ENCODE assay signal across 25 mouse cellular contexts in genomic region chr2:167692831-167693230, GRCm38 (mm10). TPM values are rescaled to one million over a fixed set of nuclear protein-coding genes. Genes with fewer than 3 reads are reported as not detected.
DNase-seq lines count a peak whose midpoint lies in the region; ATAC-seq and TF ChIP-seq lines count a peak whose summit lies in the region.
"Had no signal": no experiment of that assay in that cellular context is flagged by ENCODE, and none has a peak within 500 bp of the region (broad histone marks: within the 10 kb centered on the region; RNA-seq: fewer than 3 reads in every experiment).

No protein-coding gene starts in this region.

- TF ChIP-seq CTCF in liver, adult 2 months (IDR thresholded peaks at IDR 0.05; ENCODE audit: low read depth, low read length) = no peak

- no peak for ATAC-seq in embryonic facial prominence, embryonic 13.5 days (ENCODE audit: insufficient number of reproducible peaks, insufficient read depth, low FRiP score, low TSS enrichment, low read depth)
- no peak for ATAC-seq in liver, embryonic 12.5 days
- ATAC-seq in megakaryocyte, adult 5-6 weeks (ENCODE audit: poor library complexity, severe bottlenecking) = no peak
- no peak for ATAC-seq in CD4-positive, CD25-positive, alpha-beta regulatory T cell, adult 4 months
- ATAC-seq: forebrain, embryonic 15.5 days; inflammation-experienced regulatory T-cells, adult 6 months; midbrain, embryonic 16.5 days had no signal

- no peak overlapping the region for H3K4me3 ChIP-seq in embryonic facial prominence, embryonic 13.5 days
- H3K4me3 ChIP-seq in embryonic facial prominence, embryonic 10.5 days = no peak overlapping the region
- no peak overlapping the region for H3K4me3 ChIP-seq in liver, adult 2 months (ENCODE audit: insufficient read depth, low read depth, low read length)
- no peak overlapping the region for H3K4me3 ChIP-seq in liver, embryonic 12.5 days
- peak overlapping the region; percentile 69 for H3K4me3 ChIP-seq in megakaryocyte, embryonic 14.5 days (replicated peaks)
- H3K4me3 ChIP-seq: forebrain, embryonic 15.5 days; liver, embryonic 13.5 days; midbrain, embryonic 10.5 days had no signal

- 0 out of 2 replicates have a peak overlapping the region, but pooled peaks have one; percentile 97 for H3K4me2 ChIP-seq in embryonic facial prominence, embryonic 13.5 days
- no peak overlapping the region for H3K4me2 ChIP-seq in liver, embryonic 12.5 days
- H3K4me2 ChIP-seq: forebrain, embryonic 15.5 days; hindbrain, embryonic 14.5 days had no signal

- DNase-seq in embryonic facial prominence, embryonic 10.5 days (ENCODE audit: low spot score) = no peak
- DNase-seq in liver, adult 2 months (ENCODE audit: extremely low read depth, low read depth, low spot score) = peak; percentile 58
- DNase-seq: cerebellum, adult 2 months; cerebellum, postnatal 36 days; embryo, embryonic 11 days; gastrocnemius, postnatal 25 days; heart, postnatal 4 days; kidney, adult 8-10 months; kidney, postnatal 10 days; layer of hippocampus, postnatal 36 days; liver, embryonic 13.5 days had no signal

- 0 out of 2 replicates have a peak, but pooled peaks cover 3% of the 10 kb centered on the region for H3K36me3 ChIP-seq in embryonic facial prominence, embryonic 13.5 days
- no peaks in the 10 kb centered on the region for H3K36me3 ChIP-seq in embryonic facial prominence, embryonic 10.5 days (replicated peaks)
- peaks cover 2% of the 10 kb centered on the region; the same call in 1 of the 2 replicates for H3K36me3 ChIP-seq in liver, adult 2 months (ENCODE audit: control insufficient read depth, insufficient read depth, low read length)
- no peaks in the 10 kb centered on the region; the same call in 1 of the 2 replicates for H3K36me3 ChIP-seq in liver, embryonic 12.5 days
- H3K36me3 ChIP-seq in megakaryocyte, embryonic 14.5 days (replicated peaks; ENCODE audit: low read length) = peaks cover 60% of the 10 kb centered on the region
- H3K36me3 ChIP-seq: embryonic facial prominence, embryonic 15.5 days; forebrain, embryonic 15.5 days; heart, embryonic 15.5 days; liver, embryonic 13.5 days; midbrain, embryonic 10.5 days had no signal

- 0 out of 2 replicates have a peak, but pooled peaks have one; percentile 18 for TF ChIP-seq POLR2A in liver, adult 2 months (IDR thresholded peaks at IDR 0.05; ENCODE audit: extremely low read depth, insufficient read depth, low read length)

- WGBS in embryonic facial prominence, embryonic 13.5 days = 72% methylated on average over 3 of the region's 3 CpGs
- 66% methylated on average over 3 of the region's 3 CpGs for WGBS in embryonic facial prominence, embryonic 10.5 days
- 27% methylated on average over 3 of the region's 3 CpGs for WGBS in liver, adult 2 months
- WGBS in liver, embryonic 12.5 days (ENCODE audit: insufficient replicate concordance) = 56% methylated on average over 3 of the region's 3 CpGs

- no peaks in the 10 kb centered on the region; the same call in 1 of the 2 replicates for H3K9me3 ChIP-seq in embryonic facial prominence, embryonic 13.5 days
- H3K9me3 ChIP-seq in embryonic facial prominence, embryonic 10.5 days = peaks cover 7% of the 10 kb centered on the region; the same call in 1 of the 2 replicates
- no peaks in the 10 kb centered on the region for H3K9me3 ChIP-seq in liver, embryonic 12.5 days (replicated peaks)
- H3K9me3 ChIP-seq in megakaryocyte, embryonic 14.5 days = no peaks in the 10 kb centered on the region
- H3K9me3 ChIP-seq: embryonic facial prominence, embryonic 15.5 days; forebrain, embryonic 15.5 days; G1E; liver, embryonic 13.5 days had no signal

- no peak overlapping the region for H3K9ac ChIP-seq in embryonic facial prominence, embryonic 13.5 days
- H3K9ac ChIP-seq in liver, adult 2 months (ENCODE audit: low read depth, low read length) = no peak overlapping the region; the same call in 1 of the 2 replicates
- H3K9ac ChIP-seq in liver, embryonic 12.5 days = no peak overlapping the region
- H3K9ac ChIP-seq: embryonic facial prominence, embryonic 15.5 days; forebrain, embryonic 15.5 days; heart, embryonic 15.5 days; hindbrain, embryonic 14.5 days; liver, embryonic 13.5 days had no signal

- H3K27ac ChIP-seq in embryonic facial prominence, embryonic 13.5 days = no peak overlapping the region
- H3K27ac ChIP-seq in embryonic facial prominence, embryonic 10.5 days (replicated peaks) = no peak overlapping the region
- H3K27ac ChIP-seq in liver, adult 2 months (replicated peaks; ENCODE audit: insufficient read depth, low read depth, low read length) = peak overlapping the region; percentile 47
- H3K27ac ChIP-seq in liver, embryonic 12.5 days = no peak overlapping the region
- H3K27ac ChIP-seq: embryonic facial prominence, embryonic 15.5 days; forebrain, embryonic 15.5 days; heart, embryonic 15.5 days; hindbrain, embryonic 14.5 days; liver, embryonic 13.5 days; midbrain, embryonic 10.5 days had no signal

- H3K27me3 ChIP-seq in embryonic facial prominence, embryonic 13.5 days = peaks cover 42% of the 10 kb centered on the region
- peaks cover 43% of the 10 kb centered on the region for H3K27me3 ChIP-seq in embryonic facial prominence, embryonic 10.5 days (replicated peaks; ENCODE audit: low read depth, poor library complexity, severe bottlenecking)
- no peaks in the 10 kb centered on the region for H3K27me3 ChIP-seq in liver, adult 2 months (ENCODE audit: control insufficient read depth, insufficient read depth, low read length)
- peaks cover 41% of the 10 kb centered on the region for H3K27me3 ChIP-seq in liver, embryonic 12.5 days (replicated peaks)
- peaks cover 5% of the 10 kb centered on the region for H3K27me3 ChIP-seq in megakaryocyte, embryonic 14.5 days (replicated peaks)

- H3K4me1 ChIP-seq in embryonic facial prominence, embryonic 13.5 days = peaks cover 30% of the 10 kb centered on the region
- peaks cover 26% of the 10 kb centered on the region for H3K4me1 ChIP-seq in embryonic facial prominence, embryonic 10.5 days
- H3K4me1 ChIP-seq in liver, adult 2 months (ENCODE audit: control insufficient read depth, insufficient read depth, low read length) = peaks cover 11% of the 10 kb centered on the region; the same call in 1 of the 2 replicates
- H3K4me1 ChIP-seq in liver, embryonic 12.5 days = peaks cover 41% of the 10 kb centered on the region
- H3K4me1 ChIP-seq in megakaryocyte, embryonic 14.5 days = peaks cover 85% of the 10 kb centered on the region

- peaks cover 13% of the 10 kb centered on the region for H3K79me2 ChIP-seq in liver, adult 2 months (ENCODE audit: control insufficient read depth, insufficient read depth, low read length)

RNA-seq across cellular contexts. Expression of gene Tmem189, which starts 3.2 kb away (rescaled TPM):
- polyA plus RNA-seq in embryonic facial prominence, embryonic 13.5 days (2015; fragmentation: Nextera tagmentation; extraction: Ambion mirVana) = 39.3 and 41.3 TPM in 2 replicates
- 40.2 and 43.7 TPM in 2 replicates for polyA plus RNA-seq in embryonic facial prominence, embryonic 10.5 days (2016; fragmentation: Nextera tagmentation; extraction: Ambion mirVana)
- total RNA-seq in liver, adult 2 months (2014; rRNA removed) = 4.8 and 5.8 TPM in 2 replicates
- polyA plus RNA-seq in liver, adult 2 months (2012; rRNA removed) = 19.6 and 24.8 TPM in 2 replicates
- polyA plus RNA-seq in liver, embryonic 12.5 days (2016; fragmentation: Nextera tagmentation; extraction: Ambion mirVana) = 27.3 and 30.4 TPM in 2 replicates
- 164 and 173 TPM in 2 replicates for polyA plus RNA-seq in megakaryocyte, embryonic 14.5 days (2012; ENCODE audit: insufficient read depth, low replicate concordance)
- 25.1 and 35.7 TPM in 2 replicates for total RNA-seq in megakaryocyte, adult 5-6 weeks (2015)
- 40.6 and 43.1 TPM in 2 replicates for total RNA-seq in megakaryocyte, adult 5-6 weeks (2017)
- polyA plus RNA-seq in CD4-positive, CD25-positive, alpha-beta regulatory T cell, adult 4 months (2017; shearing (Covaris generic)) = 10 to 100 TPM; 12.2 to 16.0 TPM

RNA-seq across cellular contexts. Expression of gene Cebpb, which starts 4.1 kb away (rescaled TPM):
- 2.3 and 10.1 TPM in 2 replicates for polyA plus RNA-seq in embryonic facial prominence, embryonic 13.5 days (2015; fragmentation: Nextera tagmentation; extraction: Ambion mirVana)
- polyA plus RNA-seq in embryonic facial prominence, embryonic 10.5 days (2016; fragmentation: Nextera tagmentation; extraction: Ambion mirVana) = 1.7 and 1.8 TPM in 2 replicates
- total RNA-seq in liver, adult 2 months (2014; rRNA removed) = 125 and 147 TPM in 2 replicates
- 200 and 210 TPM in 2 replicates for polyA plus RNA-seq in liver, adult 2 months (2012; rRNA removed)
- 21.8 and 23.4 TPM in 2 replicates for polyA plus RNA-seq in liver, embryonic 12.5 days (2016; fragmentation: Nextera tagmentation; extraction: Ambion mirVana)
- polyA plus RNA-seq in megakaryocyte, embryonic 14.5 days (2012; ENCODE audit: insufficient read depth, low replicate concordance) = 372 and 610 TPM in 2 replicates
- total RNA-seq in megakaryocyte, adult 5-6 weeks (2015) = 79.3 and 125 TPM in 2 replicates
- 55.5 and 59.5 TPM in 2 replicates for total RNA-seq in megakaryocyte, adult 5-6 weeks (2017)
- 1 to 10 TPM in 1 of 2 experiments, under 1 TPM in 1; 0.70 to 2.7 TPM for polyA plus RNA-seq in CD4-positive, CD25-positive, alpha-beta regulatory T cell, adult 4 months (2017; shearing (Covaris generic))

RNA-seq across cellular contexts. Expression of gene Gm20431, which starts 31.5 kb away (rescaled TPM):
- polyA plus RNA-seq in embryonic facial prominence, embryonic 13.5 days (2015; fragmentation: Nextera tagmentation; extraction: Ambion mirVana) = 9.4 and 13.4 TPM in 2 replicates
- 0.68 and 4.9 TPM in 2 replicates for polyA plus RNA-seq in embryonic facial prominence, embryonic 10.5 days (2016; fragmentation: Nextera tagmentation; extraction: Ambion mirVana)
- not detected in 2 replicates for total RNA-seq in liver, adult 2 months (2014; rRNA removed)
- 10.6 and 10.8 TPM in 2 replicates for polyA plus RNA-seq in liver, adult 2 months (2012; rRNA removed)
- polyA plus RNA-seq in liver, embryonic 12.5 days (2016; fragmentation: Nextera tagmentation; extraction: Ambion mirVana) = 1.8 and 4.8 TPM in 2 replicates
- not detected in 2 replicates for polyA plus RNA-seq in megakaryocyte, embryonic 14.5 days (2012; ENCODE audit: insufficient read depth, low replicate concordance)
- 6.1 and 22.8 TPM in 2 replicates for total RNA-seq in megakaryocyte, adult 5-6 weeks (2015)
- total RNA-seq in megakaryocyte, adult 5-6 weeks (2017) = not detected in 2 replicates
- polyA plus RNA-seq in CD4-positive, CD25-positive, alpha-beta regulatory T cell, adult 4 months (2017; shearing (Covaris generic)) = not detected
- polyA plus RNA-seq: G1E; inflammation-experienced regulatory T-cells, adult 6 months; liver, embryonic 13.5 days; urinary bladder, adult 2 months had no signal
